Mouse (Mus musculus) liver, embryonic 15.5 days (tissue): ENCODE results near the gene Nup35. TPM values are rescaled to one million over a fixed set of nuclear protein-coding genes. Genes with fewer than 3 reads are reported as not detected.

ENCODE experiments used
- ATAC-seq: fragments of 200-750 bp; cut with Nextera tagmentation; 2 replicates; pipeline ENCODE4 v1.8.0; 2017; ENCODE audit warnings: moderate number of reproducible peaks, mild to moderate bottlenecking, moderate library complexity; ENCODE audit not compliant: insufficient read depth
- H3K27ac ChIP-seq: fragments of 300-500 bp; sonication (generic); replicated peaks from 2 replicates; pipeline ENCODE4 v1.5.1; 2015; ENCODE audit warnings: mild to moderate bottlenecking, inconsistent platforms
- H3K27me3 ChIP-seq: fragments of 300-500 bp; sonication (generic); 2 replicates; pipeline ENCODE4 v1.6.1; 2015; ENCODE audit warnings: mild to moderate bottlenecking, inconsistent platforms
- H3K36me3 ChIP-seq: fragments of 300-500 bp; sonication (generic); replicated peaks from 2 replicates; pipeline ENCODE4 v1.6.1; 2015; ENCODE audit warnings: moderate library complexity, mild to moderate bottlenecking, inconsistent platforms
- H3K4me1 ChIP-seq: fragments of 300-500 bp; sonication (generic); replicated peaks from 2 replicates; pipeline ENCODE4 v1.6.1; 2015; ENCODE audit warnings: inconsistent platforms
- H3K4me2 ChIP-seq: fragments of 300-500 bp; sonication (generic); 2 replicates; pipeline ENCODE4 v1.6.1; 2015; ENCODE audit warnings: moderate library complexity, mild to moderate bottlenecking, inconsistent platforms
- H3K4me3 ChIP-seq: fragments of 300-500 bp; sonication (generic); replicated peaks from 2 replicates; pipeline ENCODE4 v1.5.1; 2015; ENCODE audit warnings: mild to moderate bottlenecking, inconsistent platforms
- H3K9ac ChIP-seq: fragments of 300-500 bp; sonication (generic); 2 replicates; pipeline ENCODE4 v1.6.1; 2015; ENCODE audit warnings: moderate library complexity, mild to moderate bottlenecking, inconsistent platforms
- H3K9me3 ChIP-seq: fragments of 300-500 bp; sonication (generic); replicated peaks from 2 replicates; pipeline ENCODE4 v1.6.1; 2016; ENCODE audit warnings: inconsistent platforms
- WGBS: fragments of 180-500 bp; shearing (Covaris S2); methylation state at CpG from one replicate; pipeline ENCODE4 v1.1.7; 2015; ENCODE audit warnings: mixed read lengths; ENCODE audit not compliant: insufficient replicate concordance; 5-methylcytosine and 5-hydroxymethylcytosine counted together
- polyA plus RNA-seq: library from polyadenylated mRNA; unstranded; fragments of >200 nt; fragmentation: Nextera tagmentation; extraction: Ambion mirVana; gene quantifications from 2 replicates; pipeline ENCODE4 v1.2.1, GENCODE M21; 2015

Gene Nup35
- 27.2 and 27.9 TPM in 2 replicates for polyA plus RNA-seq

GRCm38 (mm10) chr2:80616854-80617737 lies at the start of gene Nup35, which contains the start of gene Dusp19:
Nup35 (plus strand) TSS chr2:80617236.
Dusp19 (plus strand) TSS chr2:80617045.
- peak within 1 kb of the TSS; percentile 54 for H3K9ac ChIP-seq
- H3K36me3 ChIP-seq = no peaks in the 10 kb centered on the region
- H3K9me3 ChIP-seq = no peaks in the 10 kb centered on the region
- H3K4me2 ChIP-seq = peak within 1 kb of the TSS; percentile 80
- H3K27ac ChIP-seq = peak within 1 kb of the TSS; percentile 60
- ATAC-seq = peak; percentile 99
- H3K27me3 ChIP-seq = no peaks in the 10 kb centered on the region
- H3K4me1 ChIP-seq = peaks cover 11% of the 10 kb centered on the region; the same call in 1 of the 2 replicates
- peak within 1 kb of the TSS; percentile 67 for H3K4me3 ChIP-seq
- WGBS = 1% methylated on average over 21 of the region's 21 CpGs

- no peaks in the 10 kb centered on the region for H3K9me3 ChIP-seq
- peaks cover 5% of the 10 kb centered on the region; the same call in 1 of the 2 replicates for H3K4me1 ChIP-seq
- no peak for ATAC-seq
- no peak overlapping the region for H3K4me2 ChIP-seq
- no peaks in the 10 kb centered on the region for H3K36me3 ChIP-seq
- H3K27me3 ChIP-seq = no peaks in the 10 kb centered on the region
- 79% methylated on average over 4 of the region's 4 CpGs for WGBS
- no peak overlapping the region for H3K27ac ChIP-seq
- H3K4me3 ChIP-seq = no peak overlapping the region
- no peak overlapping the region for H3K9ac ChIP-seq
Observed at GRCm38 (mm10) chr2:80567411-80567810, 49.6 kb upstream of the Nup35 start.

GRCm38 (mm10) chr2:80570656-80571055 lies 46.4 kb upstream of the Nup35 start:
- H3K4me1 ChIP-seq = no peaks in the 10 kb centered on the region
- ATAC-seq = no peak
- H3K4me2 ChIP-seq = no peak overlapping the region
- H3K9me3 ChIP-seq = no peaks in the 10 kb centered on the region
- H3K27me3 ChIP-seq = peaks cover 2% of the 10 kb centered on the region; the same call in 1 of the 2 replicates
- no peaks in the 10 kb centered on the region for H3K36me3 ChIP-seq
- H3K4me3 ChIP-seq = no peak overlapping the region
- WGBS = 74% methylated on average over 4 of the region's 4 CpGs
- no peak overlapping the region for H3K27ac ChIP-seq
- H3K9ac ChIP-seq = no peak overlapping the region

GRCm38 (mm10) chr2:80577286-80577685 lies 39.8 kb upstream of the Nup35 start:
- Histone ChIP-seq H3K36me3 (no peaks in the 10 kb centered on the region), H3K9ac (no peak overlapping the region)

GRCm38 (mm10) chr2:80579253-80579891 lies 37.7 kb upstream of the Nup35 start:
- no peak overlapping the region for H3K9ac ChIP-seq

More at GRCm38 (mm10) chr2:80577286-80577685, 39.8 kb upstream of the Nup35 start:
- Histone ChIP-seq H3K27me3 (peaks cover 30% of the 10 kb centered on the region), H3K9me3 (no peaks in the 10 kb centered on the region), H3K4me3 (no peak overlapping the region), H3K4me1 (peaks cover 20% of the 10 kb centered on the region), H3K4me2 (no peak overlapping the region), H3K27ac (no peak overlapping the region)
- WGBS = 70% methylated on average over 1 of the region's 1 CpGs
- ATAC-seq = no peak

GRCm38 (mm10) chr2:80580311-80580961 lies 36.6 kb upstream of the Nup35 start:
- peak overlapping the region; percentile 91 for H3K4me2 ChIP-seq
- peak overlapping the region; percentile 82 for H3K9ac ChIP-seq
- peaks cover 20% of the 10 kb centered on the region for H3K4me1 ChIP-seq
- ATAC-seq = peak; percentile 76
- peak overlapping the region; percentile 84 for H3K4me3 ChIP-seq
- H3K27me3 ChIP-seq = peaks cover 51% of the 10 kb centered on the region
- H3K27ac ChIP-seq = peak overlapping the region; percentile 90
- H3K9me3 ChIP-seq = no peaks in the 10 kb centered on the region
- under 1% methylated on average over 63 of the region's 65 CpGs for WGBS
- H3K36me3 ChIP-seq = no peaks in the 10 kb centered on the region

More at GRCm38 (mm10) chr2:80579253-80579891, 37.7 kb upstream of the Nup35 start:
- WGBS = 15% methylated on average over 6 of the region's 6 CpGs
- Histone ChIP-seq H3K9me3 (no peaks in the 10 kb centered on the region), H3K27me3 (peaks cover 47% of the 10 kb centered on the region), H3K36me3 (no peaks in the 10 kb centered on the region), H3K4me3 (peak overlapping the region; percentile 31), H3K27ac (no peak overlapping the region), H3K4me2 (peak overlapping the region; percentile 91), H3K4me1 (peaks cover 20% of the 10 kb centered on the region)
- no peak for ATAC-seq

GRCm38 (mm10) chr2:80581043-80581711 lies 35.9 kb upstream of the Nup35 start, which contains the start of gene Nckap1:
Nckap1 (minus strand) TSS chr2:80581380.
- under 1% methylated on average over 87 of the region's 88 CpGs for WGBS
- peak; percentile 93 for ATAC-seq
- Histone ChIP-seq H3K36me3 (no peaks in the 10 kb centered on the region), H3K4me3 (peak within 1 kb of the TSS; percentile 84), H3K4me1 (peaks cover 20% of the 10 kb centered on the region), H3K27me3 (peaks cover 49% of the 10 kb centered on the region), H3K9ac (peak within 1 kb of the TSS; percentile 82), H3K4me2 (peak within 1 kb of the TSS; percentile 91), H3K9me3 (no peaks in the 10 kb centered on the region), H3K27ac (peak within 1 kb of the TSS; percentile 90)

- WGBS = 79% methylated on average over 3 of the region's 3 CpGs
- Histone ChIP-seq H3K9me3 (no peaks in the 10 kb centered on the region), H3K4me2 (no peak overlapping the region), H3K27me3 (peaks cover 49% of the 10 kb centered on the region), H3K36me3 (no peaks in the 10 kb centered on the region), H3K4me3 (no peak overlapping the region), H3K4me1 (peaks cover 20% of the 10 kb centered on the region), H3K9ac (no peak overlapping the region), H3K27ac (no peak overlapping the region)
- no peak for ATAC-seq
Observed at GRCm38 (mm10) chr2:80582356-80582755, 34.7 kb upstream of the Nup35 start.

- H3K27me3 ChIP-seq = peaks cover 8% of the 10 kb centered on the region
- ATAC-seq = no peak
- 51% methylated on average over 4 of the region's 4 CpGs for WGBS
- no peak overlapping the region for H3K9ac ChIP-seq
- H3K4me1 ChIP-seq = no peaks in the 10 kb centered on the region
- H3K4me2 ChIP-seq = no peak overlapping the region
- no peak overlapping the region for H3K27ac ChIP-seq
- no peaks in the 10 kb centered on the region for H3K36me3 ChIP-seq
- H3K9me3 ChIP-seq = no peaks in the 10 kb centered on the region
- H3K4me3 ChIP-seq = no peak overlapping the region
Observed at GRCm38 (mm10) chr2:80594215-80594918, 22.7 kb upstream of the Nup35 start.

GRCm38 (mm10) chr2:80596960-80597359 lies 20.1 kb upstream of the Nup35 start:
- 54% methylated on average over 5 of the region's 5 CpGs for WGBS
- Histone ChIP-seq H3K4me3 (no peak overlapping the region), H3K4me2 (no peak overlapping the region), H3K9ac (no peak overlapping the region), H3K27ac (no peak overlapping the region), H3K4me1 (no peaks in the 10 kb centered on the region), H3K36me3 (no peaks in the 10 kb centered on the region), H3K9me3 (no peaks in the 10 kb centered on the region), H3K27me3 (peaks cover 4% of the 10 kb centered on the region; the same call in 1 of the 2 replicates)
- ATAC-seq = no peak
